Mouse (Mus musculus): ENCODE data around the gene Gm3336.

DNA sequence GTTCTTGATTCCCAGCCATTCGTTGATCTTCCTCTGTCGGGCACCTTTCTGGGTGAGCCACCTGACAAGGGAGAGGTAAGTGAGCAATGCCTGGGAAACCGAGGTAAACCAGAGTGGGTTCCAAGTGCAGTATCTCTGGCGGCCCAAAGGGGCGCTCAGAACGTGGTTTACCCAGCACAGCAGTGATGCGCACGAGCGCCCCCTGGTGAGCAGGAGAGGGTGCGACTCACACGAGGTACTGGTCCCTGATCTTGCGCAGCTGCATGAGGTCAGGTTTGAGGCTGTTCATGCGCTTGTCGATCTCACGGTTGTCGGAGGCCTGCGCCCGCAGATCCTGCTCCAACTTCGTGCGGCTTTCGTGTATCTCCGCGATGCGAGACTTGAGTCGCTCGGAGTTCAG, 51.0 kb downstream of the Gm3336 start:
- TF ChIP-seq CEBPB (IDR thresholded peaks at IDR 0.05; ENCODE audit: low read depth) (no peak), MYOD1 (IDR thresholded peaks at IDR 0.05; ENCODE audit: control insufficient read depth, insufficient read length, low read depth) (no peak), CTCF (IDR thresholded peaks at IDR 0.05; ENCODE audit: control insufficient read depth, insufficient read depth, insufficient read length) (peak; percentile 100), MAX (IDR thresholded peaks at IDR 0.05) (peak; percentile 92), USF1 (IDR thresholded peaks at IDR 0.05; ENCODE audit: low read depth) (no peak), FOSL1 (IDR thresholded peaks at IDR 0.05; ENCODE audit: insufficient read depth, low read length, poor library complexity, severe bottlenecking) (no peak)

All from C2C12 (cell line).